Mouse (Mus musculus) hindbrain, embryonic 14.5 days (tissue): ENCODE data around the gene Txndc16. TPM values are rescaled to one million over a fixed set of nuclear protein-coding genes. Genes with fewer than 3 reads are reported as not detected.
A peak's percentile ranks its signal among the peaks of the same experiment; 100 is the strongest.

ENCODE experiments used
- ATAC-seq: fragments of 200-750 bp; cut with Nextera tagmentation; 2 replicates; pipeline ENCODE4 v1.8.0; 2017; ENCODE audit warnings: moderate number of reproducible peaks, mild to moderate bottlenecking, moderate TSS enrichment, moderate library complexity; ENCODE audit not compliant: low FRiP score
- DNase-seq: peaks from one replicate; pipeline ENCODE4 v3.0.0-alpha.2; 2015; ENCODE audit warnings: low spot score
- H3K27ac ChIP-seq: fragments of 300-500 bp; sonication (generic); 2 replicates; pipeline ENCODE4 v1.5.1; 2014; ENCODE audit warnings: mild to moderate bottlenecking, moderate library complexity
- H3K27me3 ChIP-seq: fragments of 300-500 bp; sonication (generic); 2 replicates; pipeline ENCODE4 v1.6.1; 2014; ENCODE audit warnings: mild to moderate bottlenecking, low read length, mixed read lengths; ENCODE audit not compliant: control insufficient read depth, insufficient read depth
- H3K36me3 ChIP-seq: fragments of 300-500 bp; sonication (generic); replicated peaks from 2 replicates; pipeline ENCODE4 v1.6.1; 2014; ENCODE audit not compliant: control insufficient read depth, insufficient read depth
- H3K4me1 ChIP-seq: fragments of 300-500 bp; sonication (generic); replicated peaks from 2 replicates; pipeline ENCODE4 v1.6.1; 2014; ENCODE audit warnings: antibody characterized with exemption, low read length, mixed read lengths; ENCODE audit not compliant: control insufficient read depth, insufficient read depth
- H3K4me2 ChIP-seq: fragments of 300-500 bp; sonication (generic); replicated peaks from 2 replicates; pipeline ENCODE4 v1.6.1; 2014; ENCODE audit warnings: mild to moderate bottlenecking, moderate library complexity
- H3K4me3 ChIP-seq: fragments of 300-500 bp; sonication (generic); replicated peaks from 2 replicates; pipeline ENCODE4 v1.5.1; 2014; ENCODE audit warnings: mild to moderate bottlenecking, low read length
- H3K9ac ChIP-seq: fragments of 300-500 bp; sonication (generic); 2 replicates; pipeline ENCODE4 v1.6.1; 2014
- H3K9me3 ChIP-seq: fragments of 300-500 bp; sonication (generic); 2 replicates; pipeline ENCODE4 v1.6.1; 2016; ENCODE audit warnings: low read length; ENCODE audit not compliant: control insufficient read depth
- WGBS: fragments of 180-500 bp; shearing (Covaris S2); extraction: QIAGEN DNeasy Blood & Tissue Kit; methylation state at CpG from one replicate; pipeline ENCODE4 v1.1.7; 2014; 5-methylcytosine and 5-hydroxymethylcytosine counted together
- polyA plus RNA-seq: library from polyadenylated mRNA; unstranded; fragments of >200 nt; fragmentation: Nextera tagmentation; extraction: Ambion mirVana; gene quantifications from 2 replicates; pipeline ENCODE4 v1.2.1, GENCODE M21; 2014

Txndc16 gene
- polyA plus RNA-seq, 1 experiment from 2014 or later = 41.1 TPM

GRCm38 (mm10) chr14:45216711-45217340, 3.3 kb downstream of the Txndc16 start:
- H3K9ac ChIP-seq = no peak overlapping the region
- H3K27ac ChIP-seq = no peak overlapping the region
- WGBS = 96% methylated on average over 9 of the region's 9 CpGs
- no peak overlapping the region for H3K4me3 ChIP-seq
- peaks cover 13% of the 10 kb centered on the region; the same call in 1 of the 2 replicates for H3K4me1 ChIP-seq
- ATAC-seq = no peak
- no peaks in the 10 kb centered on the region for H3K27me3 ChIP-seq
- H3K36me3 ChIP-seq = peaks cover 4% of the 10 kb centered on the region; the same call in 1 of the 2 replicates
- DNase-seq = no peak
- H3K9me3 ChIP-seq = no peaks in the 10 kb centered on the region
- H3K4me2 ChIP-seq = no peak overlapping the region

DNA sequence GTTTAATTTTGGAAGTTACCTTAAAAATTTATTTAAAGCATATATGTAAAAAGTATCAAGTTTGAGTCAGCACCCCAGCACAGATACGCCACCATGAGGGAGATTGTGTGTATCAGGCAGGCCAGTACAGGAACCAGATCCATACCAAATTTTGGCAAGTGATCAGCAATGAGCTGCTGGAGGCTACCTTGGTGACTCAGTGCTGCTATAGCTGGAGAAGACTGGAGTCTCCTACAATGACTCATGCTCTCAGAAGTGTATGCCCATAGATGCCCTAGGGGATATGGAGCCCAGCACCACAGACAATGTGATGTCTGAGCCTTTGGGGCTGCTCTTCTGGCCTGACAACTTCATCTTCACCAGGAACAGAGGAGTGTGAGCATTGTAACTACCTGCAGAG, 8.7 kb downstream of the Txndc16 start:
- peaks cover 28% of the 10 kb centered on the region for H3K36me3 ChIP-seq
- WGBS = 90% methylated on average over 1 of the region's 1 CpGs
- no peak for ATAC-seq

GRCm38 (mm10) chr14:45210683-45211082, 9.4 kb downstream of the Txndc16 start:
- H3K36me3 ChIP-seq = peaks cover 28% of the 10 kb centered on the region
- no peak overlapping the region for H3K4me2 ChIP-seq
- H3K27me3 ChIP-seq = no peaks in the 10 kb centered on the region
- no peaks in the 10 kb centered on the region for H3K9me3 ChIP-seq
- H3K4me1 ChIP-seq = no peaks in the 10 kb centered on the region
- H3K4me3 ChIP-seq = no peak overlapping the region
- no peak for DNase-seq
- 64% methylated on average over 4 of the region's 4 CpGs for WGBS
- no peak overlapping the region for H3K9ac ChIP-seq
- H3K27ac ChIP-seq = no peak overlapping the region
- no peak for ATAC-seq

More for the DNA sequence above, 8.7 kb downstream of the Txndc16 start:
- H3K27me3 ChIP-seq = no peaks in the 10 kb centered on the region
- no peak overlapping the region for H3K4me2 ChIP-seq
- H3K9ac ChIP-seq = no peak overlapping the region
- H3K4me1 ChIP-seq = no peaks in the 10 kb centered on the region
- H3K27ac ChIP-seq = no peak overlapping the region
- H3K9me3 ChIP-seq = no peaks in the 10 kb centered on the region
- H3K4me3 ChIP-seq = no peak overlapping the region
- DNase-seq = no peak

- ATAC-seq = no peak
- H3K4me3 ChIP-seq = no peak overlapping the region
- H3K4me1 ChIP-seq = no peaks in the 10 kb centered on the region
These were observed 19.5 kb downstream of the Txndc16 start for GRCm38 (mm10) chr14:45200607-45201006.

GRCm38 (mm10) chr14:45190999-45191398, 29.1 kb downstream of the Txndc16 start:
- H3K27ac ChIP-seq = no peak overlapping the region
- H3K4me1 ChIP-seq = no peaks in the 10 kb centered on the region
- 0 out of 2 replicates have a peak, but pooled peaks cover 4% of the 10 kb centered on the region for H3K9me3 ChIP-seq
- H3K9ac ChIP-seq = no peak overlapping the region
- H3K4me3 ChIP-seq = no peak overlapping the region
- no peak for ATAC-seq
- H3K4me2 ChIP-seq = no peak overlapping the region
- 81% methylated on average over 2 of the region's 2 CpGs for WGBS
- DNase-seq = no peak
- no peaks in the 10 kb centered on the region for H3K27me3 ChIP-seq
- H3K36me3 ChIP-seq = no peaks in the 10 kb centered on the region

More at GRCm38 (mm10) chr14:45200607-45201006, 19.5 kb downstream of the Txndc16 start:
- Histone ChIP-seq H3K27me3 (no peaks in the 10 kb centered on the region), H3K4me2 (no peak overlapping the region), H3K27ac (no peak overlapping the region), H3K36me3 (peaks cover 30% of the 10 kb centered on the region), H3K9ac (no peak overlapping the region), H3K9me3 (no peaks in the 10 kb centered on the region)
- no peak for DNase-seq

DNA sequence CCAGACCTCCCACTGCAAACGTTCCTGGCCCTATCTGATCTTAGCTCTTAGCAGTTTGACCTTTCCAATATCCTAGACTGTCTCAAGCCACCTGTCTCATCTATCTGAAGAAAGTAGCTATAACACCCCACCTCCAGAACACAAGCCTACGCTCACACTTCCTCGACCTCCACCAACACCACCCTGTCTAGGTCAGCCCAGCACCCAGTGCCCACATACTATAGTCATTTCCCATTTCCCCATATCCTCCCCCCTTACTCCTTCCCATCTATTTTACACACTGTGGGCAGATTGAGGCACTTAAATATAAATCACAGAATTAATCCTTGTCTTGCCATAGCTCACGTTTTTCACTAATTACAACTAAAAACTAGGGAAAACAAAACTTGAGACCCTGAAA, 38.5 kb downstream of the Txndc16 start:
- ATAC-seq = no peak
- Histone ChIP-seq H3K4me2 (no peak overlapping the region), H3K9ac (no peak overlapping the region), H3K27me3 (no peaks in the 10 kb centered on the region), H3K27ac (no peak overlapping the region), H3K9me3 (no peaks in the 10 kb centered on the region), H3K4me3 (no peak overlapping the region), H3K4me1 (no peaks in the 10 kb centered on the region), H3K36me3 (peaks cover 24% of the 10 kb centered on the region)
- no peak for DNase-seq
- WGBS = 87% methylated on average over 4 of the region's 4 CpGs

- Histone ChIP-seq H3K4me3 (no peak overlapping the region), H3K27me3 (no peaks in the 10 kb centered on the region), H3K4me2 (no peak overlapping the region), H3K9ac (no peak overlapping the region), H3K27ac (no peak overlapping the region), H3K36me3 (peaks cover 24% of the 10 kb centered on the region), H3K9me3 (no peaks in the 10 kb centered on the region), H3K4me1 (no peaks in the 10 kb centered on the region)
- DNase-seq = no peak
- 91% methylated on average over 2 of the region's 2 CpGs for WGBS
- no peak for ATAC-seq
These were observed 40.5 kb downstream of the Txndc16 start for GRCm38 (mm10) chr14:45179606-45180005.

GRCm38 (mm10) chr14:45179186-45179585, 40.9 kb downstream of the Txndc16 start:
- DNase-seq = no peak
- WGBS = 71% methylated on average over 2 of the region's 2 CpGs
- Histone ChIP-seq H3K9ac (no peak overlapping the region), H3K27ac (no peak overlapping the region), H3K4me3 (no peak overlapping the region), H3K27me3 (no peaks in the 10 kb centered on the region), H3K4me1 (no peaks in the 10 kb centered on the region), H3K9me3 (no peaks in the 10 kb centered on the region), H3K36me3 (peaks cover 24% of the 10 kb centered on the region), H3K4me2 (no peak overlapping the region)
- no peak for ATAC-seq

GRCm38 (mm10) chr14:45175012-45175740, 45.0 kb downstream of the Txndc16 start:
- Histone ChIP-seq H3K9me3 (no peaks in the 10 kb centered on the region), H3K4me3 (no peak overlapping the region), H3K27me3 (no peaks in the 10 kb centered on the region), H3K36me3 (no peaks in the 10 kb centered on the region), H3K4me2 (no peak overlapping the region), H3K4me1 (no peaks in the 10 kb centered on the region), H3K9ac (no peak overlapping the region), H3K27ac (no peak overlapping the region)
- DNase-seq (no peak), ATAC-seq (peak; percentile 27; the same call in 1 of the 2 replicates)
- 68% methylated on average over 14 of the region's 14 CpGs for WGBS
